Mouse (Mus musculus): Measurements from ENCODE around the gene Vax1. TPM values are rescaled to one million over a fixed set of nuclear protein-coding genes. Genes with fewer than 3 reads are reported as not detected.

The Vax1 gene
- polyA plus RNA-seq, 1 experiment from 2014 or later: not detected

- Histone ChIP-seq H3K27ac (ENCODE audit: low read depth) (no peak overlapping the region), H3K9me3 (ENCODE audit: low read length) (0 out of 2 replicates have a peak, but pooled peaks cover 4% of the 10 kb centered on the region), H3K4me3 (ENCODE audit: low read depth, low read length) (no peak overlapping the region), H3K27me3 (ENCODE audit: insufficient read depth, low read length) (peaks cover 68% of the 10 kb centered on the region), H3K36me3 (replicated peaks; ENCODE audit: insufficient read depth, low read length) (no peaks in the 10 kb centered on the region), H3K4me1 (ENCODE audit: insufficient read depth) (peaks cover 7% of the 10 kb centered on the region), H3K4me2 (ENCODE audit: low read depth, low read length) (no peak overlapping the region), H3K9ac (replicated peaks) (no peak overlapping the region)
- peak; percentile 55 for TF ChIP-seq CTCF (IDR thresholded peaks at IDR 0.05; ENCODE audit: low read depth)
- no peak for TF ChIP-seq EP300 (IDR thresholded peaks at IDR 0.05; ENCODE audit: low read depth)
- DNase-seq (peak; percentile 50), ATAC-seq (no peak)
- WGBS (ENCODE audit: insufficient replicate concordance): 6% methylated on average over 15 of the region's 15 CpGs
These were observed 26.3 kb upstream of the Vax1 start for GRCm38 (mm10) chr19:59196111-59196666.

- Histone ChIP-seq H3K4me2 (ENCODE audit: low read depth, low read length) (no peak overlapping the region), H3K27ac (ENCODE audit: low read depth) (no peak overlapping the region), H3K4me1 (ENCODE audit: insufficient read depth) (peaks cover 7% of the 10 kb centered on the region), H3K4me3 (ENCODE audit: low read depth, low read length) (no peak overlapping the region), H3K9ac (replicated peaks) (no peak overlapping the region), H3K27me3 (ENCODE audit: insufficient read depth, low read length) (peaks cover 77% of the 10 kb centered on the region), H3K36me3 (replicated peaks; ENCODE audit: insufficient read depth, low read length) (no peaks in the 10 kb centered on the region), H3K9me3 (ENCODE audit: low read length) (0 out of 2 replicates have a peak, but pooled peaks cover 4% of the 10 kb centered on the region)
- WGBS (ENCODE audit: insufficient replicate concordance): 14% methylated on average over 9 of the region's 9 CpGs
- DNase-seq (no peak), ATAC-seq (no peak)
- TF ChIP-seq CTCF (IDR thresholded peaks at IDR 0.05; ENCODE audit: low read depth): no peak
- no peak for TF ChIP-seq EP300 (IDR thresholded peaks at IDR 0.05; ENCODE audit: low read depth)
These were observed 25.4 kb upstream of the Vax1 start for GRCm38 (mm10) chr19:59195181-59195770.

GRCm38 (mm10) chr19:59193986-59194820 lies 24.3 kb upstream of the Vax1 start:
- Histone ChIP-seq H3K4me1 (ENCODE audit: insufficient read depth) (peaks cover 7% of the 10 kb centered on the region), H3K27ac (ENCODE audit: low read depth) (no peak overlapping the region), H3K9ac (replicated peaks) (no peak overlapping the region), H3K4me3 (ENCODE audit: low read depth, low read length) (peak overlapping the region; percentile 31; the same call in 1 of the 2 replicates), H3K36me3 (replicated peaks; ENCODE audit: insufficient read depth, low read length) (no peaks in the 10 kb centered on the region), H3K9me3 (ENCODE audit: low read length) (no peaks in the 10 kb centered on the region), H3K4me2 (ENCODE audit: low read depth, low read length) (peak overlapping the region; percentile 44), H3K27me3 (ENCODE audit: insufficient read depth, low read length) (peaks cover 80% of the 10 kb centered on the region)
- peak; percentile 17 for DNase-seq
- TF ChIP-seq CTCF (IDR thresholded peaks at IDR 0.05; ENCODE audit: low read depth) (no peak), EP300 (IDR thresholded peaks at IDR 0.05; ENCODE audit: low read depth) (no peak)
- no peak for ATAC-seq
- 2% methylated on average over 50 of the region's 50 CpGs for WGBS (ENCODE audit: insufficient replicate concordance)

- DNase-seq: no peak
- no peak for ATAC-seq
These were observed 23.6 kb upstream of the Vax1 start for GRCm38 (mm10) chr19:59193456-59193855.

GRCm38 (mm10) chr19:59192491-59192890 lies 22.6 kb upstream of the Vax1 start:
- Histone ChIP-seq H3K9ac (replicated peaks) (no peak overlapping the region), H3K27me3 (ENCODE audit: insufficient read depth, low read length) (peaks cover 83% of the 10 kb centered on the region), H3K9me3 (ENCODE audit: low read length) (no peaks in the 10 kb centered on the region), H3K36me3 (replicated peaks; ENCODE audit: insufficient read depth, low read length) (no peaks in the 10 kb centered on the region), H3K4me3 (ENCODE audit: low read depth, low read length) (no peak overlapping the region), H3K4me1 (ENCODE audit: insufficient read depth) (peaks cover 7% of the 10 kb centered on the region), H3K4me2 (ENCODE audit: low read depth, low read length) (no peak overlapping the region), H3K27ac (ENCODE audit: low read depth) (no peak overlapping the region)
- WGBS (ENCODE audit: insufficient replicate concordance): 7% methylated on average over 2 of the region's 2 CpGs
- TF ChIP-seq EP300 (IDR thresholded peaks at IDR 0.05; ENCODE audit: low read depth) (no peak), CTCF (IDR thresholded peaks at IDR 0.05; ENCODE audit: low read depth) (no peak)
- ATAC-seq: no peak
- no peak for DNase-seq

More at GRCm38 (mm10) chr19:59193456-59193855, 23.6 kb upstream of the Vax1 start:
- Histone ChIP-seq H3K9me3 (ENCODE audit: low read length) (no peaks in the 10 kb centered on the region), H3K4me2 (ENCODE audit: low read depth, low read length) (peak overlapping the region; percentile 44), H3K9ac (replicated peaks) (no peak overlapping the region), H3K4me3 (ENCODE audit: low read depth, low read length) (peak overlapping the region; percentile 31; the same call in 1 of the 2 replicates), H3K27ac (ENCODE audit: low read depth) (no peak overlapping the region), H3K4me1 (ENCODE audit: insufficient read depth) (peaks cover 7% of the 10 kb centered on the region), H3K27me3 (ENCODE audit: insufficient read depth, low read length) (peaks cover 87% of the 10 kb centered on the region), H3K36me3 (replicated peaks; ENCODE audit: insufficient read depth, low read length) (no peaks in the 10 kb centered on the region)
- TF ChIP-seq EP300 (IDR thresholded peaks at IDR 0.05; ENCODE audit: low read depth) (no peak), CTCF (IDR thresholded peaks at IDR 0.05; ENCODE audit: low read depth) (no peak)
- WGBS (ENCODE audit: insufficient replicate concordance): under 1% methylated on average over 10 of the region's 10 CpGs

GRCm38 (mm10) chr19:59191123-59191505 lies 21.3 kb upstream of the Vax1 start:
- ATAC-seq (no peak), DNase-seq (no peak)
- Histone ChIP-seq H3K4me3 (ENCODE audit: low read depth, low read length) (no peak overlapping the region), H3K4me2 (ENCODE audit: low read depth, low read length) (no peak overlapping the region), H3K9me3 (ENCODE audit: low read length) (no peaks in the 10 kb centered on the region), H3K9ac (replicated peaks) (no peak overlapping the region), H3K36me3 (replicated peaks; ENCODE audit: insufficient read depth, low read length) (no peaks in the 10 kb centered on the region), H3K27ac (ENCODE audit: low read depth) (no peak overlapping the region), H3K4me1 (ENCODE audit: insufficient read depth) (peaks cover 7% of the 10 kb centered on the region), H3K27me3 (ENCODE audit: insufficient read depth, low read length) (peaks cover 70% of the 10 kb centered on the region)
- TF ChIP-seq EP300 (IDR thresholded peaks at IDR 0.05; ENCODE audit: low read depth) (no peak), CTCF (IDR thresholded peaks at IDR 0.05; ENCODE audit: low read depth) (no peak)
- 11% methylated on average over 4 of the region's 4 CpGs for WGBS (ENCODE audit: insufficient replicate concordance)
